Mouse (Mus musculus): Measurements from ENCODE around the gene Haus5. TPM values are rescaled to one million over a fixed set of nuclear protein-coding genes. Genes with fewer than 3 reads are reported as not detected.

Gene Haus5
- polyA plus RNA-seq, 1 experiment from 2014 or later = 26.1 TPM

DNA sequence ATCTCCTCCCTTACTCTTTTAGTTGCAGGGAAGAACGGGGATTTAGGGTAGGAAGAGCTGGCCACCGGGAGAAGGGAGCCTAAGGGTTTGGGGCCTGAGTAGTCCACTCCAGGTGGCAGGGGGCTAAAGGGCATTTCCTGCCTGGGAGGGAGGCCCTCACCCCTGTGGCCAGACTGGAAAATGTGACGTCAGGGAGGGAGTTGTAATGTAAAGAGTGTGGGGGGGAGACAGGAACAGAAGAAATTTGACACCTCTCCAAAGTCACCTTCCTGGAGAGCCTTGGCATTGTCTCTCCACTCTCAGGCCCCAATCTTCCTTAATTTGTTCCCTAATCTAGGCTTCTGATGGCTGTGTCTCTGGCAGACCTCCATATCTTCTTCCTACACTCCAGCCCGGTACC, 25.7 kb downstream of the Haus5 start:
- H3K36me3 ChIP-seq (ENCODE audit: control insufficient read depth, insufficient read depth, low read length) = peaks cover 41% of the 10 kb centered on the region
- no peak overlapping the region for H3K4me2 ChIP-seq (ENCODE audit: low read length)
- peak overlapping the region; percentile 29 to 32; a peak in 2 of 4 replicates for H3K27ac ChIP-seq (replicated peaks in 1 of 2; ENCODE audit: control insufficient read depth in 1 of 2, insufficient read depth in 1 of 2, low read depth in 2 of 2, low read length in 2 of 2)
- no peak overlapping the region for H3K9ac ChIP-seq (ENCODE audit: low read length)
- H3K27me3 ChIP-seq (ENCODE audit: control insufficient read depth, insufficient read depth, low read length) = peaks cover 24% of the 10 kb centered on the region
- peaks cover 17 to 19% of the 10 kb centered on the region in 2 experiments for H3K4me1 ChIP-seq (ENCODE audit: control insufficient read depth in 2 of 2, insufficient read depth in 2 of 2, low read length in 2 of 2)
- H3K4me3 ChIP-seq (ENCODE audit: control insufficient read depth in 1 of 2, insufficient read depth in 1 of 2, low read depth in 1 of 2, low read length in 2 of 2) = no peak overlapping the region
- H3K9me3 ChIP-seq (ENCODE audit: control insufficient read depth, low read length) = no peaks in the 10 kb centered on the region
- ATAC-seq (ENCODE audit: insufficient number of reproducible peaks, insufficient read depth, low FRiP score, low read depth) = 0 out of 2 replicates have a peak, but pooled peaks have one; percentile 4
- 14% methylated on average over 4 of the region's 4 CpGs for WGBS

DNA sequence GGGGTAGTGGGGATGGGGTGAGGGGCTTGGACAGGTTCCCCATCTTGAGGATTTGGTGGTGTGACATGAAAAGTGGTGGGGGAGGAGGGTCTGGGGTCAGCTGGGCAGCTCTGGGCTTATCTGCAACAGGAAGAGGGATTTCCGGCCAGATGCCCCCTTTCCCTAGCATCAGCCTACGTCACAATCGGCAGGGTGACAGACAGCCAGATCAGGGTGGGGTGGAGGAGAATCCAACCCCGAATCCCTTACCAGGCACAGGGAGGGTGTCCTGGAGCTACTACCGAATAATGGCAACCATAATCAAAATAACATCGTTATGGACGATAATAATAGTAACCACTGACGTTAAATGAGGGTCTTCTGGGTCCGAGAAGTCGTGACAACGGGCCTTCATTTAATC, 28.4 kb downstream of the Haus5 start:
- H3K27ac ChIP-seq (replicated peaks in 1 of 2; ENCODE audit: control insufficient read depth in 1 of 2, insufficient read depth in 1 of 2, low read depth in 2 of 2, low read length in 2 of 2) = no peak overlapping the region
- H3K4me3 ChIP-seq (ENCODE audit: control insufficient read depth in 1 of 2, insufficient read depth in 1 of 2, low read depth in 1 of 2, low read length in 2 of 2) = no peak overlapping the region
- WGBS = 15% methylated on average over 11 of the region's 11 CpGs
- H3K27me3 ChIP-seq (ENCODE audit: control insufficient read depth, insufficient read depth, low read length) = peaks cover 43% of the 10 kb centered on the region
- peaks cover 18 to 19% of the 10 kb centered on the region in 2 experiments for H3K4me1 ChIP-seq (ENCODE audit: control insufficient read depth in 2 of 2, insufficient read depth in 2 of 2, low read length in 2 of 2)
- H3K36me3 ChIP-seq (ENCODE audit: control insufficient read depth, insufficient read depth, low read length) = peaks cover 14% of the 10 kb centered on the region
- H3K9me3 ChIP-seq (ENCODE audit: control insufficient read depth, low read length) = no peaks in the 10 kb centered on the region
- H3K9ac ChIP-seq (ENCODE audit: low read length) = no peak overlapping the region
- ATAC-seq (ENCODE audit: insufficient number of reproducible peaks, insufficient read depth, low FRiP score, low read depth) = no peak
- H3K4me2 ChIP-seq (ENCODE audit: low read length) = peak overlapping the region; percentile 23; the same call in 1 of the 2 replicates

DNA sequence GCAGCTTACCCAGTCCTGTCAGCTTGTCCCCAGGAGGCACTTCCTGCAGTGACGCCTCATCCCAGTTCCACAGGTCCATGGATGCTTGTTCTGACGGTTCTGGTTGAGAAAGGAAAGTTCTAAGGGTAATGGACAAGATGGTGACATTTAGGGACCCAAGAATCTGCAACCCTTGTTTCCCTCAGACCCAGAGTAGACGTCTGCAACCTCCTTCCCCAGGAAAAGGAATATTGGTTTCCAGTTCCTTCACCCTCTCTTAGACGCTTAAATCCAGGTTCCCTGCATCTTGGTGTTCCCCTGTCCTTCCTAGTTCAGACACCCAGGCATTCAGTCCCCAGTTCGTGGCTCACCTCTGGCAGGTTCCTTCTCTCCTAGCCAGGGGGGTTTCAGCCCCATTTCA, 29.0 kb downstream of the Haus5 start, which contains the start of gene Etv2:
Etv2 (minus strand) TSS at position 101 of the 400 bp plus-strand sequence.
- H3K9me3 ChIP-seq (ENCODE audit: control insufficient read depth, low read length) = no peaks in the 10 kb centered on the region
- peak within 1 kb of the TSS; percentile 43 for H3K4me2 ChIP-seq (ENCODE audit: low read length)
- ATAC-seq (ENCODE audit: insufficient number of reproducible peaks, insufficient read depth, low FRiP score, low read depth) = no peak
- H3K4me1 ChIP-seq (ENCODE audit: control insufficient read depth in 2 of 2, insufficient read depth in 2 of 2, low read length in 2 of 2) = peaks cover 18 to 19% of the 10 kb centered on the region in 2 experiments
- no peak within 1 kb of the TSS for H3K9ac ChIP-seq (ENCODE audit: low read length)
- no peak within 1 kb of the TSS for H3K27ac ChIP-seq (replicated peaks in 1 of 2; ENCODE audit: control insufficient read depth in 1 of 2, insufficient read depth in 1 of 2, low read depth in 2 of 2, low read length in 2 of 2)
- H3K27me3 ChIP-seq (ENCODE audit: control insufficient read depth, insufficient read depth, low read length) = peaks cover 43% of the 10 kb centered on the region
- peak within 1 kb of the TSS; percentile 14 to 19; a peak in 3 of 4 replicates for H3K4me3 ChIP-seq (ENCODE audit: control insufficient read depth in 1 of 2, insufficient read depth in 1 of 2, low read depth in 1 of 2, low read length in 2 of 2)
- peaks cover 8% of the 10 kb centered on the region for H3K36me3 ChIP-seq (ENCODE audit: control insufficient read depth, insufficient read depth, low read length)
- 6% methylated on average over 5 of the region's 5 CpGs for WGBS

DNA sequence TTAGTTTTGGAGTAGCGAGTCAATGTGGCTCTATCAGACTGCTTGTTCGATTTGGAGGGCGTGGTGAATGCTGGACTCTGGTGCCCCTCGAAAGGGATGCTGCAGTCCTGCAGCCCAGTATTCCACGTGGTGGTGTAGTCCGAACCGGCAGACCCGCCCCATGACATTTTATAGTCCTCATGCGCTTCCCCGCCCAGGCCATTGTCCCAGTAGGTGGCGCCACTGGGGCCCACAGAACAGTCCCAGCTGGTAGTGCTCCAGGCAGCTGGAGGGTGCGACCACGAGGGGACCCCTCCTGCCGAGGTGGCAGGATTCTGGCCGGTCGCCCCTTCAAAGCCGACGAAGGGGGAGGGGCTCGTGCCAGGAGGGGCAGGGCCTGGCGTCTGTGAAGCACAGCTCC, 30.2 kb downstream of the Haus5 start:
- ATAC-seq (ENCODE audit: insufficient number of reproducible peaks, insufficient read depth, low FRiP score, low read depth) = no peak
- H3K9ac ChIP-seq (ENCODE audit: low read length) = no peak overlapping the region
- no peaks in the 10 kb centered on the region for H3K36me3 ChIP-seq (ENCODE audit: control insufficient read depth, insufficient read depth, low read length)
- H3K9me3 ChIP-seq (ENCODE audit: control insufficient read depth, low read length) = no peaks in the 10 kb centered on the region
- peak overlapping the region; percentile 14 to 19; a peak in 3 of 4 replicates for H3K4me3 ChIP-seq (ENCODE audit: control insufficient read depth in 1 of 2, insufficient read depth in 1 of 2, low read depth in 1 of 2, low read length in 2 of 2)
- peak overlapping the region; percentile 43 for H3K4me2 ChIP-seq (ENCODE audit: low read length)
- H3K27me3 ChIP-seq (ENCODE audit: control insufficient read depth, insufficient read depth, low read length) = peaks cover 43% of the 10 kb centered on the region
- peaks cover 17 to 18% of the 10 kb centered on the region in 2 experiments for H3K4me1 ChIP-seq (ENCODE audit: control insufficient read depth in 2 of 2, insufficient read depth in 2 of 2, low read length in 2 of 2)
- H3K27ac ChIP-seq (replicated peaks in 1 of 2; ENCODE audit: control insufficient read depth in 1 of 2, insufficient read depth in 1 of 2, low read depth in 2 of 2, low read length in 2 of 2) = no peak overlapping the region
- WGBS = 3% methylated on average over 20 of the region's 20 CpGs

DNA sequence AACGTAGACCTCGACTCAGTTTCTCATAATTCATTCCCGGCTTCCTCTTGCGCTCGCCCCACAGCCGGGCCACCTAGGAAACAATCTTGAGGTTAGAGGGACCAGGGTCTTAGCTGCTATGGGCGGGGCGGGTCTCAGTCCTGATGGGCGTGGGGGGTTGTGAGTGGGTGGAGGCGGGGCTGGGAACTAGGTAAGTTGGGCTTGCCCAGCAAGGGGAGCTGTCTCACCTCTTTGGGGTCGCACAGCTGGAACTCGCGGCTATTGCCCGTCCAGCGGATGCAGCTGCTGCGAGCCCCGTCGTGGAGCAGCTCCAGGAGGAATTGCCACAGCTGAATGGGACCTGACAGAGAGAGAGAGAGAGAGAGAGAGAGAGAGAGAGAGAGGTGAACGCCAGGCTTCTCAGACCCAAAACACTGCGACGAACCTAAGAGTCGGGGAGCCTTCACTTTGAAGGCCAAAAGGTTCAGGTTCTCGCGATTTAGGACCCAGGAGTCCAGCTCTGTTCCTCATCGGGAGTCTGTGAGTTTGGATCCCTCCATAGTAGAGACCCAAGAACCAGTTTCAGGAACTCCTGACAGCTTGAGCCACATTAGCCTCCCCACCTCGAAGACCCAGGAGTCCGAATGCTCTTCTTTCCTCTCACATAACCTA, 30.9 kb downstream of the Haus5 start:
- H3K27me3 ChIP-seq (ENCODE audit: control insufficient read depth, insufficient read depth, low read length) = peaks cover 43% of the 10 kb centered on the region
- H3K4me2 ChIP-seq (ENCODE audit: low read length) = no peak overlapping the region
- H3K9ac ChIP-seq (ENCODE audit: low read length) = no peak overlapping the region

DNA sequence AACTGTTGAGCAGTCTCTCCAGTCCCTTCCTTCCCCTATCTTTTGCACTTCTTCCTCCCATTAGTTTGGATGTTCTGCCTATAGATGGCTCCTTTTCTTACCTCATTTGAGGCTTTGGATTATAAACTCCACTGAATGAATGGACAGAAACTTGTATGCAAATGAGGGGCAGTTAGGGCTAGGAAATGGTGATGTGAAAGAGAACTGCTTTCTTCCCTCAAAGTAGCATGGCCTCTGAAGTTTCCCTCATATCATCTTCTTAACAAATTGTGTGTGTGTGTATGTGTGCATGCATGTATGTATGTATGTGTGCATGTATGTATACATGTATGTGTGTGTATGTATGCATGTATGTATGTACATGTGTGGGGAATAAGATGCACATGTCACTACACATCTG, 35.8 kb downstream of the Haus5 start:
- H3K4me1 ChIP-seq (ENCODE audit: control insufficient read depth in 2 of 2, insufficient read depth in 2 of 2, low read length in 2 of 2) = peaks cover 0 to 10% of the 10 kb centered on the region in 2 experiments; a peak in 3 of 4 replicates
- no peak overlapping the region for H3K4me3 ChIP-seq (ENCODE audit: control insufficient read depth in 1 of 2, insufficient read depth in 1 of 2, low read depth in 1 of 2, low read length in 2 of 2)
- ATAC-seq (ENCODE audit: insufficient number of reproducible peaks, insufficient read depth, low FRiP score, low read depth) = no peak
- H3K9ac ChIP-seq (ENCODE audit: low read length) = no peak overlapping the region
- H3K27ac ChIP-seq (replicated peaks in 1 of 2; ENCODE audit: control insufficient read depth in 1 of 2, insufficient read depth in 1 of 2, low read depth in 2 of 2, low read length in 2 of 2) = no peak overlapping the region
- H3K27me3 ChIP-seq (ENCODE audit: control insufficient read depth, insufficient read depth, low read length) = peaks cover 19% of the 10 kb centered on the region
- H3K36me3 ChIP-seq (ENCODE audit: control insufficient read depth, insufficient read depth, low read length) = peaks cover 6% of the 10 kb centered on the region
- no peak overlapping the region for H3K4me2 ChIP-seq (ENCODE audit: low read length)
- no peaks in the 10 kb centered on the region for H3K9me3 ChIP-seq (ENCODE audit: control insufficient read depth, low read length)

More for the DNA sequence above, 30.9 kb downstream of the Haus5 start:
- peaks cover 10 to 12% of the 10 kb centered on the region in 2 experiments; a peak in 2 of 4 replicates for H3K4me1 ChIP-seq (ENCODE audit: control insufficient read depth in 2 of 2, insufficient read depth in 2 of 2, low read length in 2 of 2)
- no peaks in the 10 kb centered on the region for H3K36me3 ChIP-seq (ENCODE audit: control insufficient read depth, insufficient read depth, low read length)
- H3K9me3 ChIP-seq (ENCODE audit: control insufficient read depth, low read length) = no peaks in the 10 kb centered on the region
- H3K27ac ChIP-seq (replicated peaks in 1 of 2; ENCODE audit: control insufficient read depth in 1 of 2, insufficient read depth in 1 of 2, low read depth in 2 of 2, low read length in 2 of 2) = no peak overlapping the region
- ATAC-seq (ENCODE audit: insufficient number of reproducible peaks, insufficient read depth, low FRiP score, low read depth) = no peak
- H3K4me3 ChIP-seq (ENCODE audit: control insufficient read depth in 1 of 2, insufficient read depth in 1 of 2, low read depth in 1 of 2, low read length in 2 of 2) = 0 out of 4 replicates have a peak overlapping the region, but pooled peaks of 1 of the 2 experiments have one; percentile 9
- WGBS = 10% methylated on average over 27 of the region's 27 CpGs

DNA sequence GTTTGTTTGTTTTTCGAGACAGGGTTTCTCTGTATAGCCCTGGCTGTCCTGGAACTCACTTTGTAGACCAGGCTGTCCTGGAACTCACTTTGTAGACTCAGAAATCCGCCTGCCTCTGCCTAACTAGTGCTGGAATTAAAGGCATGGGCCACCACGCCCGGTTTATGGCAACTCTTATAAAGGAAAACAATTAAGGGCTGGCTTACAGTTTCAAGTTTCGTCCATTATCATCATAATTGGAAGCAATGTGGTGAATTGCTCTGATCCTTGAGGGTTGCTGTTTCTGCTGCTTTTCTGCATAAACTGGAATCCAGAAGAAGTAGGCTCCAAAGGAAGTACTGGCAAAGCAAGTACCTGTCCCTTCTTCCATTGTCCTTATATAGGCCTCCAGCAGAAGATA, 38.1 kb downstream of the Haus5 start:
- Histone ChIP-seq H3K27me3 (ENCODE audit: control insufficient read depth, insufficient read depth, low read length) (no peaks in the 10 kb centered on the region; the same call in 1 of the 2 replicates), H3K9me3 (ENCODE audit: control insufficient read depth, low read length) (no peaks in the 10 kb centered on the region), H3K4me3 (ENCODE audit: control insufficient read depth in 1 of 2, insufficient read depth in 1 of 2, low read depth in 1 of 2, low read length in 2 of 2) (no peak overlapping the region), H3K9ac (ENCODE audit: low read length) (no peak overlapping the region), H3K4me1 (ENCODE audit: control insufficient read depth in 2 of 2, insufficient read depth in 2 of 2, low read length in 2 of 2) (peaks cover 3 to 9% of the 10 kb centered on the region in 2 experiments; a peak in 3 of 4 replicates), H3K36me3 (ENCODE audit: control insufficient read depth, insufficient read depth, low read length) (peaks cover 29% of the 10 kb centered on the region), H3K27ac (replicated peaks in 1 of 2; ENCODE audit: control insufficient read depth in 1 of 2, insufficient read depth in 1 of 2, low read depth in 2 of 2, low read length in 2 of 2) (no peak overlapping the region), H3K4me2 (ENCODE audit: low read length) (no peak overlapping the region; the same call in 1 of the 2 replicates)
- 81% methylated on average over 5 of the region's 5 CpGs for WGBS
- ATAC-seq (ENCODE audit: insufficient number of reproducible peaks, insufficient read depth, low FRiP score, low read depth) = no peak
